Mouse (Mus musculus): ENCODE data around the gene Dgcr8. TPM values are rescaled to one million over a fixed set of nuclear protein-coding genes. Genes with fewer than 3 reads are reported as not detected.
"Not testable (repeated sequence)": the region's sequence is repeated elsewhere in the genome, so short reads cannot be mapped to it uniquely, and the experiment has no call there.

The Dgcr8 gene
- polyA plus RNA-seq, 1 experiment from 2014 or later = 41.4 TPM

GRCm38 (mm10) chr16:18321443-18321842, 32.4 kb upstream of the Dgcr8 start:
- Histone ChIP-seq H3K27me3 (ENCODE audit: control insufficient read depth, insufficient read depth, low read length) (no peaks in the 10 kb centered on the region), H3K4me1 (ENCODE audit: control insufficient read depth, insufficient read depth, low read length) (no peaks in the 10 kb centered on the region), H3K27ac (ENCODE audit: low read depth, low read length) (no peak overlapping the region), H3K9ac (ENCODE audit: low read depth, low read length) (no peak overlapping the region), H3K4me3 (ENCODE audit: low read length) (no peak overlapping the region), H3K36me3 (ENCODE audit: control insufficient read depth, insufficient read depth, low read length) (no peaks in the 10 kb centered on the region), H3K4me2 (replicated peaks; ENCODE audit: low read depth, low read length) (no peak overlapping the region), H3K9me3 (ENCODE audit: control insufficient read depth, low read length) (no peaks in the 10 kb centered on the region)
- WGBS = 81% methylated on average over 2 of the region's 2 CpGs
- ATAC-seq (ENCODE audit: low FRiP score, low TSS enrichment) = no peak

GRCm38 (mm10) chr16:18318992-18319391, 29.9 kb upstream of the Dgcr8 start:
- no peak overlapping the region for H3K4me3 ChIP-seq (ENCODE audit: low read length)
- no peak overlapping the region for H3K4me2 ChIP-seq (replicated peaks; ENCODE audit: low read depth, low read length)
- no peaks in the 10 kb centered on the region for H3K4me1 ChIP-seq (ENCODE audit: control insufficient read depth, insufficient read depth, low read length)
- WGBS = 88% methylated on average over 3 of the region's 3 CpGs
- no peak overlapping the region for H3K27ac ChIP-seq (ENCODE audit: low read depth, low read length)
- ATAC-seq (ENCODE audit: low FRiP score, low TSS enrichment) = no peak
- no peak overlapping the region for H3K9ac ChIP-seq (ENCODE audit: low read depth, low read length)
- H3K27me3 ChIP-seq (ENCODE audit: control insufficient read depth, insufficient read depth, low read length) = no peaks in the 10 kb centered on the region
- H3K36me3 ChIP-seq (ENCODE audit: control insufficient read depth, insufficient read depth, low read length) = no peaks in the 10 kb centered on the region
- H3K9me3 ChIP-seq (ENCODE audit: control insufficient read depth, low read length) = no peaks in the 10 kb centered on the region

DNA sequence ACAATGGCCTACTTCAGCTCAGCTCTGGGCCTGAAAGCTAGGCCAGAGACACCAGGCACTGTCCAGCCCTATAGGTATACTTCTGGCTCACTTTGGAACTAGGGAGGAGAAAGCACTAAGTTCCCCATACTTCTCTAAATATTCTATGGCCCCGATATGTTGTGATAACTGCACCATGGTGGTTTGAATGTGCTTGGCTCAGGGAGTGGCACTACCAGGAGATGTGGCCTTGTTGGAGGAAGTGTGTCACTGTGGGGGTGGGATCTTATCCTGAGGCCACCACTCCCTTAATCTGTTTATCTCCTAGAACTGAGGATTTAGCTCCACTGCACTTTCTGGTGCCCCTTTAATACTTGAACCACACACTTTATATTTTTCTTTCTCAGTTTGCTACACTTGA, 19.1 kb upstream of the Dgcr8 start:
- no peak overlapping the region for H3K4me2 ChIP-seq (replicated peaks; ENCODE audit: low read depth, low read length)
- no peak overlapping the region for H3K9ac ChIP-seq (ENCODE audit: low read depth, low read length)
- 90% methylated on average over 1 of the region's 1 CpGs for WGBS
- no peak overlapping the region for H3K27ac ChIP-seq (ENCODE audit: low read depth, low read length)
- H3K4me3 ChIP-seq (ENCODE audit: low read length) = no peak overlapping the region
- no peak for ATAC-seq (ENCODE audit: low FRiP score, low TSS enrichment)
- H3K9me3 ChIP-seq (ENCODE audit: control insufficient read depth, low read length) = no peaks in the 10 kb centered on the region
- no peaks in the 10 kb centered on the region for H3K36me3 ChIP-seq (ENCODE audit: control insufficient read depth, insufficient read depth, low read length)
- no peaks in the 10 kb centered on the region for H3K27me3 ChIP-seq (ENCODE audit: control insufficient read depth, insufficient read depth, low read length)
- H3K4me1 ChIP-seq (ENCODE audit: control insufficient read depth, insufficient read depth, low read length) = no peaks in the 10 kb centered on the region

DNA sequence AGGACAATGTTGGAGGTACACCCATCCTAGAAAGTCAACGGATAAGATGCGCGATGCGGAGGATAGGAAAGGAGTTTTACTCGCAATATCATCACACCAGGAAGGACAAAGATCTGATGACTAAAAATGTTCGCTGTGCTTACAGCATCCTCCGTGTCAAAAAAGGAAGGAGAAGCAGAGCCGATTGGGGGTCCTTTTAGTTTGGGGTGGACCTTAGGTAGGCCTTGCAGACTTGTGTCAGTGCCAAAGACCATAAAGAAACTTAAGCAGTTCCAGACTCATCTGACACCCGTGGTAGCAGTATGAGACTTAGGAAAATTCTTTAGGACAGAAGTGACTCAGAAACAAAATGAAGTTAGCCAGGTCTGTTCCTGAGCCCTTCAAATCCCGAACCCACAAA, 568 bp upstream of the Dgcr8 start:
- WGBS = 3% methylated on average over 9 of the region's 10 CpGs
- peak overlapping the region; percentile 96 for H3K9ac ChIP-seq (ENCODE audit: low read depth, low read length)
- H3K4me2 ChIP-seq (replicated peaks; ENCODE audit: low read depth, low read length) = peak overlapping the region; percentile 70
- not testable (repeated sequence) for ATAC-seq (ENCODE audit: low FRiP score, low TSS enrichment); H3K27me3 ChIP-seq (ENCODE audit: control insufficient read depth, insufficient read depth, low read length); H3K9me3 ChIP-seq (ENCODE audit: control insufficient read depth, low read length); H3K27ac ChIP-seq (ENCODE audit: low read depth, low read length)
- peak overlapping the region; percentile 94 for H3K4me3 ChIP-seq (ENCODE audit: low read length)
- H3K36me3 ChIP-seq (ENCODE audit: control insufficient read depth, insufficient read depth, low read length) = peaks cover 21% of the 10 kb centered on the region
- peaks cover 18% of the 10 kb centered on the region for H3K4me1 ChIP-seq (ENCODE audit: control insufficient read depth, insufficient read depth, low read length)

DNA sequence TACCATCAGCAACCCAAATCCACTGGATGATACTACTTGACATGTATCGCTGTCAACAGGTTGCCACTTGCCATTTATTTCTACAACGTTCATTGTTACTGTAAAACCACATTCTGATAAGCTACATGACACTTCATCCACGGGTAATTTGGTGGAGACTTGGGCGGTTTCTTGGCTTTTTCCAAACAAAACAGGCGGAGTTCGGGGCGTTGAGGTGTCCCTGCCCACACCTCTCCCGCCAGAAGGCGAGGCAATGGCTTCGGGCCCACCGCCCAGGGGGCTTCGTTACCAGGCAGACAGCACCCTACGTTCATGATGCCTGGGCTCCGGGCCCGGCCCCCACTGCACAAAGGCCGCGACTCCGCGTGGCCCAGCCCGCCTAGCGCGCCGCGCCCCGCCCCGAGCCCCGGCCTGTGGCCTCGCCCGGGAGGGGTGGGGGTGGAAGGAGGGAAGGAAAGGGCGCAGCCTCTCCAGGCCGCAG, 425 bp downstream of the Dgcr8 start:
- Histone ChIP-seq H3K4me2 (replicated peaks; ENCODE audit: low read depth, low read length) (peak overlapping the region; percentile 70), H3K4me3 (ENCODE audit: low read length) (peak overlapping the region; percentile 94), H3K9ac (ENCODE audit: low read depth, low read length) (peak overlapping the region; percentile 96), H3K27me3 (ENCODE audit: control insufficient read depth, insufficient read depth, low read length) (no peaks in the 10 kb centered on the region), H3K36me3 (ENCODE audit: control insufficient read depth, insufficient read depth, low read length) (peaks cover 31% of the 10 kb centered on the region), H3K9me3 (ENCODE audit: control insufficient read depth, low read length) (no peaks in the 10 kb centered on the region), H3K4me1 (ENCODE audit: control insufficient read depth, insufficient read depth, low read length) (peaks cover 18% of the 10 kb centered on the region), H3K27ac (ENCODE audit: low read depth, low read length) (peak overlapping the region; percentile 92)
- WGBS = under 1% methylated on average over 31 of the region's 31 CpGs
- peak; percentile 89 for ATAC-seq (ENCODE audit: low FRiP score, low TSS enrichment)

- ATAC-seq (ENCODE audit: low FRiP score, low TSS enrichment) = no peak
- Histone ChIP-seq H3K9me3 (ENCODE audit: control insufficient read depth, low read length) (no peaks in the 10 kb centered on the region), H3K27me3 (ENCODE audit: control insufficient read depth, insufficient read depth, low read length) (no peaks in the 10 kb centered on the region), H3K9ac (ENCODE audit: low read depth, low read length) (peak overlapping the region; percentile 96), H3K4me3 (ENCODE audit: low read length) (peak overlapping the region; percentile 94), H3K36me3 (ENCODE audit: control insufficient read depth, insufficient read depth, low read length) (peaks cover 35% of the 10 kb centered on the region), H3K4me1 (ENCODE audit: control insufficient read depth, insufficient read depth, low read length) (peaks cover 18% of the 10 kb centered on the region), H3K4me2 (replicated peaks; ENCODE audit: low read depth, low read length) (peak overlapping the region; percentile 70), H3K27ac (ENCODE audit: low read depth, low read length) (peak overlapping the region; percentile 92; the same call in 1 of the 2 replicates)
- WGBS = 2% methylated on average over 4 of the region's 4 CpGs
Measured at GRCm38 (mm10) chr16:18288166-18288565, 880 bp downstream of the Dgcr8 start.

DNA sequence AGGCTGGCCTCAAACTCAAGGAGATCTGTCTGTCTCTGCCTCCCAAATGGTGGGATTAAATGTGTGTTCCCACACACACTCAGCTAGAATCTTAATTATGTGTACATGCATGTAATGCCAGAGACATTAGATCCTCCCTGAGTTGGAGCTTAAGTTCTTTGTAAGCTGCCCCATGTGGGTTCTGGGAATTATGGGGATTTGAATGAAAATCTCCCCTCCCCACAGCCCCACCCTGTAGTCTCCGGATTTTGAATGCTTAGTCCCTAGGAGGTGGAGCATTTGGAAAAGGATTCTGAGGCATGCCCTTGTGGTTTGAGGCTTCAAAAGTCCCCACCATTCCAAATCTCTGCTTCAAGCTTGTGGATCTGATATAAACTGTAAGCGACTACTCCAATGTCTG, 13.9 kb downstream of the Dgcr8 start:
- Histone ChIP-seq H3K9ac (ENCODE audit: low read depth, low read length) (no peak overlapping the region), H3K4me2 (replicated peaks; ENCODE audit: low read depth, low read length) (no peak overlapping the region), H3K4me3 (ENCODE audit: low read length) (no peak overlapping the region), H3K36me3 (ENCODE audit: control insufficient read depth, insufficient read depth, low read length) (peaks cover 93% of the 10 kb centered on the region), H3K27me3 (ENCODE audit: control insufficient read depth, insufficient read depth, low read length) (no peaks in the 10 kb centered on the region), H3K27ac (ENCODE audit: low read depth, low read length) (no peak overlapping the region), H3K9me3 (ENCODE audit: control insufficient read depth, low read length) (no peaks in the 10 kb centered on the region), H3K4me1 (ENCODE audit: control insufficient read depth, insufficient read depth, low read length) (no peaks in the 10 kb centered on the region)
- WGBS = 87% methylated on average over 2 of the region's 2 CpGs
- no peak for ATAC-seq (ENCODE audit: low FRiP score, low TSS enrichment)

DNA sequence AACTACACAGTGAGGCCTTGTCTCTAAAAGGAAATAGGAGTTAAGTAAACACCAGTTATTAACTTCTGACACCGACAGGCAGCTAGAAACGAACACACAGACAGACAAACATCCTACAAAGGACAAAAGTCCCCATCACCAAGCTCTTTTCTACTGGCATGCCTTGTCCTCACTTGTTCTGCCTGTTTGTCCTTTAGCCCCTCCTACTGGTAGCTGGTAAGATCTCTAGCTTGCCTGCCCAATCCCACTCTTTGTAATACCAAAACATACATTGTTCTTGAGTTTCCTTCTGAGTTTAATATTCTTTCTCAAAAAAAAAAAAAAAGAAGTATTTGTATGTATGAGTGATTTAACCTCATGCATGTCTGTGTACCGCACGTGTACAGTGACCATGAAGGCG, 20.9 kb downstream of the Dgcr8 start:
- WGBS = 91% methylated on average over 5 of the region's 5 CpGs
- Histone ChIP-seq H3K9ac (ENCODE audit: low read depth, low read length) (no peak overlapping the region), H3K4me2 (replicated peaks; ENCODE audit: low read depth, low read length) (no peak overlapping the region), H3K27me3 (ENCODE audit: control insufficient read depth, insufficient read depth, low read length) (no peaks in the 10 kb centered on the region), H3K4me1 (ENCODE audit: control insufficient read depth, insufficient read depth, low read length) (no peaks in the 10 kb centered on the region), H3K27ac (ENCODE audit: low read depth, low read length) (no peak overlapping the region), H3K4me3 (ENCODE audit: low read length) (no peak overlapping the region), H3K36me3 (ENCODE audit: control insufficient read depth, insufficient read depth, low read length) (peaks cover 93% of the 10 kb centered on the region), H3K9me3 (ENCODE audit: control insufficient read depth, low read length) (no peaks in the 10 kb centered on the region)
- no peak for ATAC-seq (ENCODE audit: low FRiP score, low TSS enrichment)

DNA sequence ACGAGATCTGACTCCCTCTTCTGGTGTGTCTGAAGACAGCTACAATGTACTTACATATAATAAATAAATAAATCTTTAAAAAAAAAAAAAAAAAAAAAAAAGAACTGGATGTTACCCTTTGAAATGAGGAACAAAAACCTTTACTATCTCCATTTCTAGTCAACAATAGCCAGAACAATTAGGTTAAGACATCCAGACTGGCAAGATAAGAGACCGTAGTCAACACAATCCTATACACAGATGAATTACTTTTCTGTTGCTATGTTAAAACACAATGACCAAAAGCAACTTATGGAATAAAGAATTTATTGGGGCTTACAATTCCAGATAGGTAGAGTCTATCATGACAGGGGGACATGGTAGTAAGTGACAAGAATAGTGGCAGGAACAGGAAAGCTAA, 24.0 kb downstream of the Dgcr8 start:
- Histone ChIP-seq H3K27ac (ENCODE audit: low read depth, low read length) (no peak overlapping the region), H3K36me3 (ENCODE audit: control insufficient read depth, insufficient read depth, low read length) (peaks cover 89% of the 10 kb centered on the region), H3K4me3 (ENCODE audit: low read length) (no peak overlapping the region), H3K9me3 (ENCODE audit: control insufficient read depth, low read length) (no peaks in the 10 kb centered on the region), H3K4me1 (ENCODE audit: control insufficient read depth, insufficient read depth, low read length) (no peaks in the 10 kb centered on the region), H3K4me2 (replicated peaks; ENCODE audit: low read depth, low read length) (no peak overlapping the region), H3K9ac (ENCODE audit: low read depth, low read length) (no peak overlapping the region), H3K27me3 (ENCODE audit: control insufficient read depth, insufficient read depth, low read length) (no peaks in the 10 kb centered on the region)
- ATAC-seq (ENCODE audit: low FRiP score, low TSS enrichment) = no peak
- 87% methylated on average over 2 of the region's 2 CpGs for WGBS

Measured in kidney, embryonic 14.5 days (tissue).